Mouse (Mus musculus) heart, embryonic 12.5 days (tissue): Measurements from ENCODE around the gene Pip5kl1. TPM values are rescaled to one million over a fixed set of nuclear protein-coding genes. Genes with fewer than 3 reads are reported as not detected.
A peak's percentile ranks its signal among the peaks of the same experiment; 100 is the strongest.

Experiments used
- ATAC-seq: fragments of 200-750 bp; cut with Nextera tagmentation; 2 replicates; pipeline ENCODE4 v1.8.0; 2017; ENCODE audit warnings: moderate TSS enrichment, moderate library complexity; ENCODE audit not compliant: insufficient number of reproducible peaks, low FRiP score
- H3K27ac ChIP-seq: fragments of 300-500 bp; sonication (generic); 2 replicates; pipeline ENCODE4 v1.5.1; 2016; ENCODE audit warnings: mild to moderate bottlenecking, moderate library complexity; ENCODE audit not compliant: poor library complexity, severe bottlenecking
- H3K27me3 ChIP-seq: fragments of 300-500 bp; sonication (generic); replicated peaks from 2 replicates; pipeline ENCODE4 v1.6.1; 2016; ENCODE audit warnings: mild to moderate bottlenecking, moderate library complexity
- H3K36me3 ChIP-seq: fragments of 300-500 bp; sonication (generic); 2 replicates; pipeline ENCODE4 v1.6.1; 2016; ENCODE audit warnings: mild to moderate bottlenecking, moderate library complexity
- H3K4me1 ChIP-seq: fragments of 300-500 bp; sonication (generic); replicated peaks from 2 replicates; pipeline ENCODE4 v1.6.1; 2016; ENCODE audit warnings: mild to moderate bottlenecking
- H3K4me2 ChIP-seq: fragments of 300-500 bp; sonication (generic); 2 replicates; pipeline ENCODE4 v1.6.1; 2016; ENCODE audit warnings: mild to moderate bottlenecking, moderate library complexity
- H3K4me3 ChIP-seq: fragments of 300-500 bp; sonication (generic); 2 replicates; pipeline ENCODE4 v1.5.1; 2016; ENCODE audit warnings: mild to moderate bottlenecking
- H3K9ac ChIP-seq: fragments of 300-500 bp; sonication (generic); 2 replicates; pipeline ENCODE4 v1.6.1; 2016; ENCODE audit warnings: mild to moderate bottlenecking, moderate library complexity
- H3K9me3 ChIP-seq: fragments of 300-500 bp; sonication (generic); replicated peaks from 2 replicates; pipeline ENCODE4 v1.6.1; 2016; ENCODE audit warnings: mild to moderate bottlenecking, moderate library complexity
- WGBS: fragments of 180-500 bp; shearing (Covaris S2); methylation state at CpG from one replicate; pipeline ENCODE4 v1.1.7; 2016; 5-methylcytosine and 5-hydroxymethylcytosine counted together
- polyA plus RNA-seq: library from polyadenylated mRNA; unstranded; fragments of >200 nt; fragmentation: Nextera tagmentation; extraction: Ambion mirVana; gene quantifications from 2 replicates; pipeline ENCODE4 v1.2.1, GENCODE M21; 2016

The Pip5kl1 gene
- 0.23 and 0.33 TPM in 2 replicates for polyA plus RNA-seq

- H3K4me1 ChIP-seq: peaks cover 22% of the 10 kb centered on the region
- no peaks in the 10 kb centered on the region for H3K9me3 ChIP-seq
- H3K27ac ChIP-seq: no peak within 1 kb of the TSS
- H3K9ac ChIP-seq: peak within 1 kb of the TSS; percentile 54
- peaks cover 11% of the 10 kb centered on the region for H3K36me3 ChIP-seq
- peak within 1 kb of the TSS; percentile 45 for H3K4me3 ChIP-seq
- peak within 1 kb of the TSS; percentile 89 for H3K4me2 ChIP-seq
- peaks cover 39% of the 10 kb centered on the region for H3K27me3 ChIP-seq
- 71% methylated on average over 6 of the region's 6 CpGs for WGBS
- ATAC-seq: no peak
Observed at GRCm38 (mm10) chr2:32574497-32574896, at the start of gene Pip5kl1. TSS of gene Pip5kl1 (plus strand) at chr2:32574797.

- WGBS: 81% methylated on average over 12 of the region's 12 CpGs
- no peak overlapping the region for H3K4me2 ChIP-seq
- H3K4me1 ChIP-seq: no peaks in the 10 kb centered on the region
- no peaks in the 10 kb centered on the region for H3K27me3 ChIP-seq
- H3K27ac ChIP-seq: no peak overlapping the region
- H3K4me3 ChIP-seq: no peak overlapping the region
- no peaks in the 10 kb centered on the region for H3K36me3 ChIP-seq
- no peak for ATAC-seq
- H3K9ac ChIP-seq: no peak overlapping the region
- no peaks in the 10 kb centered on the region for H3K9me3 ChIP-seq
Observed at GRCm38 (mm10) chr2:32525816-32526215, 48.8 kb upstream of the Pip5kl1 start.

DNA sequence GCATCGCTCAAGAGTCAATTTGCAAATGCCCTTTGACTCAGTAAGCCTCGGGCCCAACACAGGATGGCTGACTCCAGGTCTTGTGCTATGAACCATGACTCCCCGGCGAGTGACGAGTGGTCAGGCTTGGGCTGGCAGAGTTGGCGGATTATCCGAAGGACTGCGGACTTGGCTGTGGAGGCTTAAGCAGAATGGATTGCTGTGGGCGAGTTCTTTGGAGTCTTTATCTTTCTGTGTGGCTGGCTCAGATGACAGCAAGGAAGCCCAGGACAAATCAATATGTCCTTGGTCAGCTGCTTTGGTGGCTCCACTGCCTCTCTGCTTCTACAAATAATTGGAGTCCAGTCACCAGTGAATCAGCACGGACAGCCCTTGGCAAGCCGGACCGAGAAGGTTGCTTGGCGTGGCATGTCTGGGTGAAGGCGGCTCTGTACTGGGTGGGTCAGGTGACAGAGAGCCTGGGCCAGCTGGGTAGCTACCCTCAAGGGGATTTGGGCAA, 47.1 kb upstream of the Pip5kl1 start:
- no peak for ATAC-seq
- Histone ChIP-seq H3K36me3 (no peaks in the 10 kb centered on the region), H3K9me3 (no peaks in the 10 kb centered on the region), H3K4me1 (no peaks in the 10 kb centered on the region), H3K9ac (no peak overlapping the region), H3K27me3 (no peaks in the 10 kb centered on the region), H3K4me2 (no peak overlapping the region), H3K4me3 (no peak overlapping the region), H3K27ac (no peak overlapping the region)
- WGBS: 82% methylated on average over 14 of the region's 14 CpGs

DNA sequence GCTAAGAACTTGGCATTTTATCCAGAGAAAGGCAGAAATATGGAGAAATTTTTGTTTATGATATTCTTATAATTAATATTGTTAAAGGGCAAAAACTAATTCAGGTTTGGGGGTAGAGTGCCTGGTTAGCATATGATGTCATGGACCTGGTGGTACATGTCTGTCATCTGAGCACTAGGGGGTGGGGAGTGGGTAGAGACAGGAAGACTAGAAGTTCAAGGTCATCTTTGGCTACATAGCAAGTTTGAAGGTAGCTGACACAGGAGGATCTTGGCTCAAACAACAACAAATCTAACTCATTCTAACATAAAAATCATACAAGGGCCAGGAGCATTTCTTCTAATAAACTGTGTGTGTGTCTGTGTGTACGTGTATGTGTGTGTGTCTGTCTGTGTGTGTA, 46.3 kb upstream of the Pip5kl1 start:
- H3K9me3 ChIP-seq: no peaks in the 10 kb centered on the region
- H3K36me3 ChIP-seq: no peaks in the 10 kb centered on the region
- WGBS: 92% methylated on average over 1 of the region's 1 CpGs
- no peak overlapping the region for H3K4me3 ChIP-seq
- no peaks in the 10 kb centered on the region for H3K4me1 ChIP-seq
- no peaks in the 10 kb centered on the region for H3K27me3 ChIP-seq
- H3K9ac ChIP-seq: no peak overlapping the region
- H3K27ac ChIP-seq: no peak overlapping the region
- H3K4me2 ChIP-seq: no peak overlapping the region
- ATAC-seq: no peak

- 74% methylated on average over 2 of the region's 2 CpGs for WGBS
- no peak overlapping the region for H3K4me3 ChIP-seq
- no peak for ATAC-seq
Observed at GRCm38 (mm10) chr2:32530479-32530878, 44.1 kb upstream of the Pip5kl1 start.

GRCm38 (mm10) chr2:32533163-32533562, 41.4 kb upstream of the Pip5kl1 start:
- Histone ChIP-seq H3K36me3 (no peaks in the 10 kb centered on the region), H3K9ac (no peak overlapping the region), H3K4me1 (peaks cover 32% of the 10 kb centered on the region), H3K9me3 (no peaks in the 10 kb centered on the region), H3K4me3 (no peak overlapping the region), H3K4me2 (no peak overlapping the region), H3K27ac (no peak overlapping the region), H3K27me3 (no peaks in the 10 kb centered on the region)
- WGBS: 78% methylated on average over 2 of the region's 2 CpGs
- no peak for ATAC-seq

More at GRCm38 (mm10) chr2:32530479-32530878, 44.1 kb upstream of the Pip5kl1 start:
- H3K36me3 ChIP-seq: no peaks in the 10 kb centered on the region
- no peak overlapping the region for H3K9ac ChIP-seq
- no peaks in the 10 kb centered on the region for H3K9me3 ChIP-seq
- peaks cover 9% of the 10 kb centered on the region; the same call in 1 of the 2 replicates for H3K4me1 ChIP-seq
- no peak overlapping the region for H3K4me2 ChIP-seq
- no peak overlapping the region for H3K27ac ChIP-seq
- no peaks in the 10 kb centered on the region for H3K27me3 ChIP-seq

GRCm38 (mm10) chr2:32534061-32534732, 40.4 kb upstream of the Pip5kl1 start:
- Histone ChIP-seq H3K4me1 (peaks cover 42% of the 10 kb centered on the region), H3K9me3 (no peaks in the 10 kb centered on the region)
- ATAC-seq: peak; percentile 0; the same call in 1 of the 2 replicates

GRCm38 (mm10) chr2:32534733-32535471, 39.7 kb upstream of the Pip5kl1 start, which contains the start of gene Fam102a:
TSS of gene Fam102a (plus strand) at chr2:32535332.
- no peaks in the 10 kb centered on the region for H3K9me3 ChIP-seq
- peaks cover 49% of the 10 kb centered on the region for H3K4me1 ChIP-seq
- H3K27ac ChIP-seq: peak within 1 kb of the TSS; percentile 92
- H3K9ac ChIP-seq: peak within 1 kb of the TSS; percentile 95
- peak within 1 kb of the TSS; percentile 89 for H3K4me3 ChIP-seq
- H3K36me3 ChIP-seq: no peaks in the 10 kb centered on the region
- peak; percentile 96 for ATAC-seq
- no peaks in the 10 kb centered on the region for H3K27me3 ChIP-seq
- peak within 1 kb of the TSS; percentile 90 for H3K4me2 ChIP-seq
- WGBS: under 1% methylated on average over 67 of the region's 67 CpGs

More at GRCm38 (mm10) chr2:32534061-32534732, 40.4 kb upstream of the Pip5kl1 start:
- H3K27ac ChIP-seq: peak overlapping the region; percentile 92
- H3K36me3 ChIP-seq: no peaks in the 10 kb centered on the region
- H3K4me3 ChIP-seq: peak overlapping the region; percentile 89
- WGBS: 10% methylated on average over 13 of the region's 13 CpGs
- H3K27me3 ChIP-seq: no peaks in the 10 kb centered on the region
- H3K9ac ChIP-seq: peak overlapping the region; percentile 80
- H3K4me2 ChIP-seq: peak overlapping the region; percentile 90

GRCm38 (mm10) chr2:32535501-32535991, 39.1 kb upstream of the Pip5kl1 start:
- Histone ChIP-seq H3K9ac (peak overlapping the region; percentile 95), H3K4me1 (peaks cover 53% of the 10 kb centered on the region), H3K4me2 (peak overlapping the region; percentile 90), H3K27me3 (no peaks in the 10 kb centered on the region), H3K9me3 (no peaks in the 10 kb centered on the region), H3K4me3 (peak overlapping the region; percentile 89), H3K27ac (peak overlapping the region; percentile 79), H3K36me3 (no peaks in the 10 kb centered on the region)
- ATAC-seq: peak; percentile 66
- WGBS: under 1% methylated on average over 53 of the region's 56 CpGs

DNA sequence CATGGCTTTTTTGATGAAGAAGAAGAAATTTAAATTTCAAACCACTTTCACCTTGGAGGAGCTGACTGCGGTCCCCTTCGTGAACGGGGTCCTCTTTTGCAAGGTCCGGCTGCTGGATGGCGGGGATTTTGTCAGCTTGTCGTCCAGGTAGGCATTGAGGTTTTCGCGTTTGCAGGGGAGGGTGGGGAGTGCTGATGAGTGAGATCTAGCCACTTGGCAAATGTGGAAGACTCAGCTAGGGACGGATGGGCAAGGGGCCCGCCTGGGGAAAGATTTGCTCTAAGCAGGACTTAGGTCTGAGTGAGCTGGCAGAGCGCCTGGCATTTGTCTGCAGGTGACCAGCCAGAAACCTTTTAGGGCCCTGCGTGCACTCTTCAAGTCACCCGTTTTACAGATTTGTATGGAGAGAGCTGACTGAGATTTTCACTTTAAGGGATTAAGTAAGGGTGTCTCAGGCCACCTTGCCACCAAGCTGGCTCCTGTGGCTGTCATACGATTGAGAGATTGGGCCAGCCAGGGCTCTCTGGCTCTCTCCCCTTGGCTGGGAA, 38.4 kb upstream of the Pip5kl1 start:
- H3K27me3 ChIP-seq: no peaks in the 10 kb centered on the region
- peak overlapping the region; percentile 90 for H3K4me2 ChIP-seq
- H3K4me1 ChIP-seq: peaks cover 53% of the 10 kb centered on the region
- no peak for ATAC-seq
- H3K4me3 ChIP-seq: peak overlapping the region; percentile 89
- no peaks in the 10 kb centered on the region for H3K9me3 ChIP-seq
- 3% methylated on average over 14 of the region's 14 CpGs for WGBS
- H3K9ac ChIP-seq: peak overlapping the region; percentile 95
- peak overlapping the region; percentile 86 for H3K27ac ChIP-seq
- no peaks in the 10 kb centered on the region for H3K36me3 ChIP-seq
